Mouse (Mus musculus): ENCODE measurements around the gene Cdk17.

Cdk17 gene

GRCm38 (mm10) chr10:93171182-93171855 is 10.6 kb downstream of the Cdk17 start:
- no peak for DNase-seq

GRCm38 (mm10) chr10:93177471-93177870 is 16.8 kb downstream of the Cdk17 start:
- no peak for DNase-seq

DNA sequence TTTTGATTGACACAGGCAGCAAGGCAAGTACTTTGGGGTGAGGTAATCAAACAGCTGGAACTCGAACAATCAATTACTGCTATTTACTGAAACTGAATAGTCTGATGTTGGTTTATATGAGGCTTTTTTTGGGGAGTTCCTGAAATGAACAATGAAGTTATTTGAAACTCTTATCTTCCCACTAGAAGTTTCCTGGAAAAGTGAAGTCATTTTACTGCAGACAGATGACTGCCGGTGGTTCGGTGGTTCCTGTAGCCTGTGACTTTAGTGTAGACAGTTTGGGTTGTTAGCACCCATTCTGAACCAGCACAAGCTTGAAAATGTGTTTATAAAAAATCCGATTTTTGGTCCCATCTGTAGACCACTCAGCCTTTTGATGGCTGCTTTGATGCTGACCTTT is 17.2 kb downstream of the Cdk17 start:
- no peak for DNase-seq

DNA sequence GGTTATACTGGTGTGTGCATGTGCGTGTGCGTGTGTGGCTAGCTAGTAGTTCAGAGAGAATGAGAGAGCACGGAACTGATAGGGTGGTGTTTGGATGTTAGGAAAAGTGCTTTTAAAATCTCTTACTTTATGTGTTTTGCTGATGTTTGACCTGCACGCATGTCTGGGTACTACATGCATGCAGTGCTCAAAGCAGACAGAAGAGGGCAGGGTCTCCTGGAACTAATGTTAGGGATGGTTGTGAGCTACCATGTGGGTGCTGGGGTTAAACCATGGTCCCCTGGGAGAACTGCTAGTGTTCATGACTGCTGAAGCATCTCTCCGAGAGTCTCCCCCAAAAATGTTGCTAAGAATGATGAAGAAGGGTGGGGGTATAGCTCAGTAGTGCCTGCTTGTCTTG is 18.0 kb downstream of the Cdk17 start:
- no peak for DNase-seq

DNA sequence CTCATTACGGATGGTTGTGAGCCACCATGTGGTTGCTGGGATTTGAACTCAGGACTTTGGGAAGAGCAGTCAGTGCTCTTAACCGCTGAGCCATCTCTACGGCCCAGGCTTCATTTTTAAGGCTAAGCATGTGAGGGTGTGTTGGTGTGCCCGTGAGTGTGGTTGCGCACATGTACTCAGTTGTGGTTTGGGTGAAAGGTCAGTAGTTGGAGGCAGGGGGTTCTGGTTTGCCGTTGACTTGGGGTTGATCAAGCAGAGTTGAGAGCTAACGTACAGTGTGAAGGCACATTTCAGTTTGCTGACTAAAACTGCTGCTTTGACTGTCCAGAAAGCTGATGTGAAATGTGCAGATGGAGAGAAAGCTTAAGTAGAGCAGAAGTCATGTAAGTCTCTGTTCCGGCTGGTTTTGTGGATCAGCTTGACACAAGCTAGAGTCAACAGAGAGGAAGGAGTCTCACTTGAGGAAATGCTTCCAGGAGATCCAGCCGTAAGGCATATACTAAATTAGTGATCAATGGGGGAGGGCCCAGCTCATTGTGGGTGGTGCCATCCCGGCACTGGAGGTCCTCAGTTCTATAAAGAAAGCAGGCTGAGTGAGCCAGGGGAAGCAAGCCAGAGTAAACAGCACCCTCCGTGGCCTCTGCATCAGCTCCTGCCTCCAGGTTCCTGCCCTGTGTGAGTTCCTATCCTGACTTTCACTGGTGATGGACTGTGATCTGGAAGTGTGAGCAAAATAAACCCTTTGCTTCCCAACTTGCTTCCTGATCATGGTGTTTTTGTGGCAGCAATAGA is 19.2 kb downstream of the Cdk17 start:
- DNase-seq, result no peak

GRCm38 (mm10) chr10:93184351-93184976 is 23.8 kb downstream of the Cdk17 start:
- no peak for DNase-seq

DNA sequence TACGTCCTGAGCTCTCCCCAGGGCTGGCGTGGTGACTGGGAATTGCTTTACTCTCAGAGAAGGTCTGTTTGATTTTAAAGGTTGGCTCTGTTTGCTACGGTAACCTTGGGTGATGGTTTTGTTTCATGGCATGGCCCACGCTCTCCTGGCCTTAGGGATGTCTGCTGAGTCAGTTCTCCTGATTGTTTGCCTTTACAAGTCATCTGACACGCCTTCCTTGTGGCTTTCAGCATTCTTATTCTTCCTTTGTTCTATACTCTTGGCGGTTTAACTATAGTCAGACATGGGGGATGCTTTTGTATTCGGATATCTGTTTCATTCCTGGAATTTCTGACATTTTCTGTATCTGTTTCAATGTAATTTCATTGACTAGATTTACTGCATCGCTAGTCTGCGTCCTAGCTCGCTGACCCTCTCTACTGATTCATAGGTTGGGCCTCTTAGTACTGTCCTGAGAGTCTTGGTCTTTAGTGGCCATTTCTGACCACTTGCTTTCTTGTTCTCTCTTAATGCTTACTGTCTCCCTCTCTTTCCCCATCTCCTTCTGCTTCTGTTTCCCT is 27.8 kb downstream of the Cdk17 start:
- DNase-seq, result no peak

- DNase-seq, result peak; percentile 27
These were observed 30.0 kb downstream of the Cdk17 start for GRCm38 (mm10) chr10:93190475-93191262.

GRCm38 (mm10) chr10:93197092-93197491 is 36.4 kb downstream of the Cdk17 start:
- DNase-seq, result no peak

DNA sequence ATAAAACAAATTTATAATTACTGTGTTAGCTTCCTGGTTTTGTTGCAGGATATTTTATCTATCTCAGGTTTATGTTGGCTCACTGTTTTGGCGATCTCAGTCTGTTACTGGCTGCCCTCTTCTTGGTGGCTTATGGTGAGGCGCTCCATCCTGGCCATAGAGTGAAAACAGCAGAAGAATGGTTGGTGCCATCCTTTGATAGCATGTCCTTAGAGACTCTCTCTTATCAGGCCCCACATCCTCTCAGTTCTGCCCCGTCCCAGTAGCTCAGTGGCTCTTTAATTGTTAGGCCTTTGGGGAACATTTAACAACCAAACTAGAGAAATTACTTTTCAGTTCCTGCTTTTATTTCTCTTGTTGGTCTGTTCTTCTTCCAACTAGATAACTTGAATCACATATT is 38.3 kb downstream of the Cdk17 start:
- no peak for DNase-seq

GRCm38 (mm10) chr10:93201846-93202458 is 41.3 kb downstream of the Cdk17 start:
- DNase-seq, result no peak

DNA sequence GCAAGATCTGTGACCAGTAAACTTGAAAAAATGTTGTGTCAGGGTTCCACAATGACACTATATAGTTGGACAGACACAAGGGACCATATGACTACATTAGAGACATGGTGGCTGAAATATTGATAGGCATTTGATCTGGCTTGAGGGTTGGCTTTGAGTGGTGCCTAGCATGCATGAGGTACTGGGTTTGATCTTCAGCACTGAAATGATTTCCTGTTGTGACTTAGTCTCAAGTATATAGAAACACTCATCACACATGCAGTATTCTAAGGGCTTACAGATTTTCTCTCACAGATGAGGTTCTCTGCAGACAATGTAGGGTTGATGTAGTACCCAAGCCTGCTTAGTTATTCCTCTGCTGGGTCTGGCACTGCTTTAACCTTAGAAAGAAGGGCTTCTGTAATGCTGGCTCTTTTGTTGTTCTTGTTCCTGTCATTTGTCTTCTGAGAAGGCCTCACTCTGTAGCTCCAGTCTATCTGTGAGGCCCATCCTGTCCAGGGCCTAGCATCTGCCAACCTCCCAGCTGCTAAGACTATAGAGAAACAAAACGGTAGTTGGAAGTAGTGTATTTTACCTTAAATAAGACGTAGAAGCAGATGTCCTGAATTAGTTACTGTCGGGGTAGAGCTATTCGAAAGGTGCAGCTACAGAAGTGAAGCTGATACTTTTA is 44.7 kb downstream of the Cdk17 start:
- DNase-seq, result no peak

DNA sequence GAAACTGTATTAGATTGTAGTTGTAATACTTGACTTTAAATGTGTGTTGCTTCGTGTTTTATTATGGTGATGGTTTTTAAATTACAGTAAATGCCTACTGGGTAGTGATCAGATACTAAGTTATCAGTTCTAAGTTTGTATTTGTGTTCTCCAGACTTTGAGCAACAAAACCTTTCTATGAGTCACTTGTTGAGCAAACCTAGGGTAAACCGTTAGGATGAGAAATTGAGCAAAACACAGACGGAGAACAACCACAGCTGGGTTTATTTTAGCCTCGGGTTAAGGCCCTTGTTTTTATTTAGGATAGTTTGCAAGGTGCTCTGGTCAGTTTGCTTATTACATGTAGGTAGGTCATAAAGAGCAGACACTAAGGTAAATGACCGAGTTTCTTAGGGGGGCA is 46.5 kb downstream of the Cdk17 start:
- DNase-seq, result no peak

- DNase-seq, result no peak
These were observed 52.0 kb downstream of the Cdk17 start for GRCm38 (mm10) chr10:93212699-93213098.

DNA sequence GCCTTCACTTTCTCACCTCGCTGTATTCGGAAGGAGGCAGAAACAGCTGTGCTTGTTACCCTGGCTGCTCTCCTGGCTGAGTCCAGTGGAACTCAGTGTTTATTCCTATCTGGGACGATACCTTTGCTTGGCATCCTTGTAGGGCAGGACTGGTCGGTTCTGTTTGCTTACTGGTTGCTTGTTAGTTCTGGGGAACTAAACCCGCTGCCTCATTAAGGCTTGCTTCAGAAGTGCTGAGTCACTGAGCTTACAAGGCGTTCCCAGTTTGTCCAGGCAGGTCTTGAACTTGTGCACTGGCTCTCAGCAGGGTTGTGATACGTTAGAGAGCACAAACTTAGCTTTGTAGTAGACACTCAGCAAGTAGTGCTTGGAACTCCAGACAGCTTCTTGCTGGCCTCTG is 52.7 kb downstream of the Cdk17 start:
- DNase-seq, result no peak

GRCm38 (mm10) chr10:93214251-93214650 is 53.6 kb downstream of the Cdk17 start:
- DNase-seq, result no peak

GRCm38 (mm10) chr10:93215051-93215763 is 54.5 kb downstream of the Cdk17 start:
- no peak for DNase-seq

DNA sequence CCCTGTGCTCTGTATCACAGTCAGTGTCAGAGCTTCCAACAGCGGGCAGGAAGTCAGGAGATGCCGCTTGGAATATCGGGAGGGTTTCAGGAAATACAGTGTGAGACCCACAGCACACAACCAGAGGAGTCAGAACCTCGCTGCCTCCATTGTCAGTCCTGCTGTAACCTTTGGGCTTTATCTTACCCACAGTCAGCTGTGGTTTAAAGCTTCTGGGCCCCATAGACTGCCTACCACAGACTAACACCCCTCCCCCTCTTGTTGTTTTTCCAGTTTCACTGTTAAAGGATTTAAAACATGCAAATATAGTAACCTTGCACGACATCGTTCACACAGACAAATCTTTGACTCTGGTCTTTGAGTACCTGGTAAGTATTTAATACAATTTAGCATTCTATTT is 65.1 kb downstream of the Cdk17 start:
- DNase-seq, result no peak

- no peak for DNase-seq
These were observed 67.2 kb downstream of the Cdk17 start for GRCm38 (mm10) chr10:93227921-93228320.

DNA sequence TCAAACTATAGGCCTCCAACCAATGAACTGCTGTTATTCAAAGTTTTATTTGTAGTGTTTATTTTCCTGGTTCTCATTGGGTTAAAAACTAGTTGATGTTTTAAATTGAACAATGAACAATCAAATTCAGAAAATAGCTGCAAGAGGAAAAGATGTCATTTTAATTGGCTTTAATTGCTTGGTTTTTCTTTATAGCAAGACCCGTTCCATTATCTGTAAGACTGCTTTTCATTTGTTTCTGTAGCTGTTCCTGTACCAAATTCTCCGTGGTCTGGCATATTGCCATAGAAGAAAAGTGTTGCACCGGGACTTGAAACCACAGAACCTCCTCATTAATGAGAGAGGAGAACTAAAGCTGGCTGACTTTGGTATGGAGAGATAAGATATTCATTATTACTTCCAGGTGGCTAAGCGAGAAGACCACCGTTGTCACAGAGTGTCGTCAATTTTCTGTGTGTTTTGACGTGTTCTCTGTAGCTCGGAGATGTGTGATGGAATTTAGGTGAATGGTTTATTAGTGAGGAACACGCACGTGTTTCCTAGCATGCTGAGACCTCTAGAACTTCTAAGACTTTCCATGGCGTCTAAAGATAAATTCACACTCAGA is 67.8 kb downstream of the Cdk17 start:
- DNase-seq, result no peak

DNA sequence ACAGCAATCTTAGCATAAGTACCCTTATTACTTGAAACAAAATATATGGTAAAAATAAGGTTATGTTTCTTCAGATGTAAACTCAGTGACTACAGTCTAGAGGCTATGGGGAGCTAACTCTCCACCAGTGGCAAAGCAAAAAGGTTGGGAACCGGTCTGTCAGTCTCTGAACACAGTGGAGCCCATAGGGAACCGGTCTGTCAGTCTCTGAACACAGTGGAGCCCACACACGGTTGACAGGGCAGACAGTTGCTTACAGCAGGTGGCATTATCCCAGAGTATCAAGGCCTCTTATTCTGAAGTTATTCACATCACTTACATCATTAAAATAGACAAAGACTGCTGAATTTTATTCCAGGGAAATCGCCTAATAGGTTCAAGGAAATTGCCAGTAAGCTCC is 70.8 kb downstream of the Cdk17 start:
- no peak for DNase-seq
